Mouse (Mus musculus) heart, adult 2 months (tissue): Measurements from ENCODE around the gene Hs6st3.

ENCODE experiments used
- CTCF ChIP-seq: fragments of 200-600 bp; IDR thresholded peaks from 2 replicates; pipeline ENCODE4 v1.8.1; 2022; ENCODE audit warnings: antibody characterized with exemption, mild to moderate bottlenecking, moderate library complexity
- EP300 ChIP-seq: fragments of 200-500 bp; IDR thresholded peaks from 2 replicates; pipeline ENCODE4 v1.6.1; 2011; ENCODE audit warnings: low read depth, low read length, control low read depth; ENCODE audit not compliant: insufficient read depth
- POLR2A ChIP-seq: fragments of 200-500 bp; IDR thresholded peaks from 2 replicates; pipeline ENCODE4 v1.6.1; 2011; ENCODE audit warnings: mild to moderate bottlenecking, low read depth, low read length, control low read depth; ENCODE audit not compliant: insufficient read depth

GRCm38 (mm10) chr14:119789457-119789856 is 651.3 kb downstream of the Hs6st3 start:
- TF ChIP-seq CTCF (no peak), EP300 (no peak), POLR2A (no peak)
